Mouse (Mus musculus) cerebellum, adult 2 months (tissue): ENCODE measurements around the gene Rexo1. TPM values are rescaled to one million over a fixed set of nuclear protein-coding genes. Genes with fewer than 3 reads are reported as not detected.

Source experiments
- DNase-seq, 2 experiments: peaks; one replicate each; pipeline ENCODE4 v3.0.0; 2021
- H3K27ac ChIP-seq: fragments of 200-500 bp; 2 replicates; pipeline ENCODE4 v1.5.1; 2012; ENCODE audit warnings: low read length, control low read depth, inconsistent platforms; ENCODE audit not compliant: insufficient read depth
- H3K27me3 ChIP-seq: fragments of 200-500 bp; 2 replicates; pipeline ENCODE4 v1.6.1; 2012; ENCODE audit warnings: inconsistent platforms, mild to moderate bottlenecking, low read length, moderate library complexity; ENCODE audit not compliant: control insufficient read depth, insufficient read depth
- H3K4me1 ChIP-seq: fragments of 200-500 bp; 2 replicates; pipeline ENCODE4 v1.6.1; 2011; ENCODE audit warnings: low read length; ENCODE audit not compliant: control insufficient read depth, insufficient read depth
- H3K4me3 ChIP-seq: fragments of 200-500 bp; replicated peaks from 2 replicates; pipeline ENCODE3; 2011; ENCODE audit warnings: mild to moderate bottlenecking, low read depth, low read length, control low read depth; ENCODE audit not compliant: insufficient read depth
- CTCF ChIP-seq: fragments of 200-500 bp; IDR thresholded peaks from 2 replicates; pipeline ENCODE4 v1.5.1; 2011; ENCODE audit warnings: low read depth, mild to moderate bottlenecking, control low read depth, low read length, moderate library complexity, borderline replicate concordance; ENCODE audit not compliant: insufficient read depth
- POLR2A ChIP-seq: fragments of 200-500 bp; IDR thresholded peaks from 2 replicates; pipeline ENCODE4 v1.6.1; 2011; ENCODE audit warnings: low read length, control low read depth, borderline replicate concordance; ENCODE audit not compliant: insufficient read depth
- WGBS: fragments of 180-500 bp; shearing (Covaris S2); methylation state at CpG from one replicate; pipeline ENCODE4 v1.1.7; 2018; 5-methylcytosine and 5-hydroxymethylcytosine counted together
- polyA plus RNA-seq: library from polyadenylated mRNA; depleted of rRNA; stranded (reverse); fragments of >200 nt; gene quantifications from 2 replicates; pipeline ENCODE4 v1.2.3, GENCODE M21; 2012

Gene Rexo1
- polyA plus RNA-seq, 1 experiment: 44.4 TPM

- WGBS: 1% methylated on average over 29 of the region's 29 CpGs
- H3K27ac ChIP-seq: no peak overlapping the region
- peak overlapping the region; percentile 72 for H3K4me3 ChIP-seq
- H3K27me3 ChIP-seq: no peaks in the 10 kb centered on the region
- DNase-seq: peak; percentile 66 to 70
- H3K4me1 ChIP-seq: peaks cover 10% of the 10 kb centered on the region
- no peak for TF ChIP-seq POLR2A
- peak; percentile 64 for TF ChIP-seq CTCF
Observed at GRCm38 (mm10) chr10:80578131-80578750, 16.9 kb upstream of the Rexo1 start.

- H3K4me1 ChIP-seq: peaks cover 10% of the 10 kb centered on the region
- no peaks in the 10 kb centered on the region for H3K27me3 ChIP-seq
- peak; percentile 86 for DNase-seq
- TF ChIP-seq POLR2A (no peak), CTCF (no peak)
- peak within 1 kb of the TSS; percentile 72 for H3K4me3 ChIP-seq
- no peak within 1 kb of the TSS for H3K27ac ChIP-seq
- WGBS: 1% methylated on average over 92 of the region's 97 CpGs
Observed at GRCm38 (mm10) chr10:80577195-80578130, 16.1 kb upstream of the Rexo1 start, which contains the start of gene Klf16. Klf16 (minus strand) TSS chr10:80577321.

- DNase-seq: peak; percentile 50 to 65
- Histone ChIP-seq H3K27me3 (no peaks in the 10 kb centered on the region), H3K4me1 (peaks cover 10% of the 10 kb centered on the region), H3K27ac (no peak overlapping the region), H3K4me3 (peak overlapping the region; percentile 60)
- WGBS: 1% methylated on average over 84 of the region's 96 CpGs
- TF ChIP-seq CTCF (no peak), POLR2A (no peak)
Observed at GRCm38 (mm10) chr10:80576351-80577194, 15.2 kb upstream of the Rexo1 start.

- peaks cover 16% of the 10 kb centered on the region for H3K4me1 ChIP-seq
- no peak overlapping the region for H3K27ac ChIP-seq
- TF ChIP-seq POLR2A (no peak), CTCF (no peak)
- peak overlapping the region; percentile 57 for H3K4me3 ChIP-seq
- H3K27me3 ChIP-seq: no peaks in the 10 kb centered on the region
- DNase-seq: no peak
- 30% methylated on average over 17 of the region's 17 CpGs for WGBS
Observed at GRCm38 (mm10) chr10:80575925-80576324, 14.6 kb upstream of the Rexo1 start.

- H3K27ac ChIP-seq: no peak overlapping the region
- H3K4me1 ChIP-seq: peaks cover 16% of the 10 kb centered on the region
- 58% methylated on average over 3 of the region's 3 CpGs for WGBS
- H3K4me3 ChIP-seq: no peak overlapping the region
- no peaks in the 10 kb centered on the region for H3K27me3 ChIP-seq
- DNase-seq: no peak
- TF ChIP-seq CTCF (no peak), POLR2A (no peak)
Observed at GRCm38 (mm10) chr10:80574896-80575295, 13.5 kb upstream of the Rexo1 start.

- 53% methylated on average over 9 of the region's 9 CpGs for WGBS
- H3K4me3 ChIP-seq: no peak overlapping the region
- no peak for DNase-seq
- peaks cover 16% of the 10 kb centered on the region for H3K4me1 ChIP-seq
- H3K27ac ChIP-seq: no peak overlapping the region
- TF ChIP-seq POLR2A: no peak
- TF ChIP-seq CTCF: no peak
- H3K27me3 ChIP-seq: no peaks in the 10 kb centered on the region
Observed at GRCm38 (mm10) chr10:80573944-80574343, 12.6 kb upstream of the Rexo1 start.

GRCm38 (mm10) chr10:80572477-80572876, 11.1 kb upstream of the Rexo1 start:
- 67% methylated on average over 2 of the region's 2 CpGs for WGBS
- H3K4me1 ChIP-seq: peaks cover 16% of the 10 kb centered on the region
- no peak overlapping the region for H3K27ac ChIP-seq
- DNase-seq: no peak
- H3K4me3 ChIP-seq: no peak overlapping the region
- no peak for TF ChIP-seq POLR2A
- no peaks in the 10 kb centered on the region for H3K27me3 ChIP-seq
